27 mouse cellular contexts compared by ENCODE assay signal in the genomic region with DNA sequence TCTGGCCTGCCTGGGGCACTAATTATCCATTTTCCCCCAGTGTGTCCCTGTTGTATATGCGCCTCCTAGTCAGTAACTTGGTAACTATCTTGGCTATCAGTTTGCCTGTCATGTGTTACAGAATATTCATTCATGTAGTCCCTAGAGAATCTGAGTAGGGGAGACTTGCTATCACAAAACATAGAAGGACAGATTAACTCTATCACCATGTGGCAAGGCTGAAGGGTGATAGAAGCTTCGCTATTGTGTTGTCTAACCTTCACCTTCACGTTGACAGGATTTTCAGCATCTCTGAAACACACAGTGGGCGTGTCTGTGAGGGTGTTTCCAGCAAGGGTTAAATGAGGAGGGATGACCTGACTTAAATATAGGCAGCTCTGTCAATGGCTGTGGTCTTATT.
DNase-seq lines count a peak whose midpoint lies in the region; ATAC-seq and TF ChIP-seq lines count a peak whose summit lies in the region.
"Had no signal": no experiment of that assay in that cellular context is flagged by ENCODE, and none has a peak within 500 bp of the region (broad histone marks: within the 10 kb centered on the region; RNA-seq: fewer than 3 reads in every experiment).

No protein-coding gene starts in this region.

- no peak for DNase-seq in midbrain, postnatal 0 days (ENCODE audit: low spot score)
- DNase-seq in brain, embryonic 14.5 days (ENCODE audit: low read depth), result peak; percentile 23
- DNase-seq in midbrain, embryonic 14.5 days, result no peak
- DNase-seq in gastrocnemius, postnatal 4 days (ENCODE audit: low spot score in 2 of 2), result no peak
- DNase-seq: adrenal gland, postnatal 10 days; adrenal gland, postnatal 36 days; B cell, adult 2 months; cerebellum, adult 11 months; cerebellum, adult 2 months; cerebellum, adult 9-11 months; cerebellum, postnatal 25 days; embryo, embryonic 11 days; gastrocnemius, postnatal 10 days; gastrocnemius, postnatal 36 days; heart, adult 11 months had no signal

- peaks cover 7% of the 10 kb centered on the region; the same call in 1 of the 2 replicates for H3K4me1 ChIP-seq in hindbrain, embryonic 12.5 days
- peaks cover 3% of the 10 kb centered on the region for H3K4me1 ChIP-seq in hindbrain, embryonic 16.5 days (ENCODE audit: control insufficient read depth, insufficient read depth, low read depth, low read length)
- H3K4me1 ChIP-seq in midbrain, embryonic 12.5 days, result peaks cover 4% of the 10 kb centered on the region; the same call in 1 of the 2 replicates
- no peaks in the 10 kb centered on the region for H3K4me1 ChIP-seq in midbrain, postnatal 0 days (ENCODE audit: insufficient read depth, low read length)
- peaks cover 8% of the 10 kb centered on the region for H3K4me1 ChIP-seq in midbrain, embryonic 14.5 days (ENCODE audit: control insufficient read depth, insufficient read depth, low read length)

- no peaks in the 10 kb centered on the region for H3K9me3 ChIP-seq in hindbrain, embryonic 12.5 days (replicated peaks)
- no peaks in the 10 kb centered on the region for H3K9me3 ChIP-seq in hindbrain, embryonic 16.5 days (ENCODE audit: control insufficient read depth, low read length)
- H3K9me3 ChIP-seq in midbrain, embryonic 12.5 days, result no peaks in the 10 kb centered on the region
- no peaks in the 10 kb centered on the region for H3K9me3 ChIP-seq in midbrain, postnatal 0 days (ENCODE audit: low read length)
- no peaks in the 10 kb centered on the region for H3K9me3 ChIP-seq in midbrain, embryonic 14.5 days (ENCODE audit: control insufficient read depth, low read length)
- H3K9me3 ChIP-seq: embryonic facial prominence, embryonic 10.5 days; embryonic facial prominence, embryonic 13.5 days; forebrain, embryonic 12.5 days; forebrain, embryonic 15.5 days had no signal

- no peak overlapping the region for H3K4me3 ChIP-seq in hindbrain, embryonic 12.5 days
- H3K4me3 ChIP-seq in hindbrain, embryonic 16.5 days (ENCODE audit: low read length), result no peak overlapping the region
- H3K4me3 ChIP-seq in midbrain, embryonic 12.5 days, result no peak overlapping the region
- H3K4me3 ChIP-seq in midbrain, postnatal 0 days (ENCODE audit: low read depth, low read length), result no peak overlapping the region
- H3K4me3 ChIP-seq in midbrain, embryonic 14.5 days (replicated peaks; ENCODE audit: low read depth, low read length), result no peak overlapping the region
- H3K4me3 ChIP-seq: embryonic facial prominence, embryonic 10.5 days; embryonic facial prominence, embryonic 13.5 days; erythroblast, embryonic 14.5 days; forebrain, embryonic 12.5 days; forebrain, embryonic 15.5 days had no signal

- no peaks in the 10 kb centered on the region for H3K36me3 ChIP-seq in hindbrain, embryonic 12.5 days
- no peaks in the 10 kb centered on the region for H3K36me3 ChIP-seq in hindbrain, embryonic 16.5 days (ENCODE audit: control insufficient read depth, insufficient read depth, low read length)
- no peaks in the 10 kb centered on the region for H3K36me3 ChIP-seq in midbrain, embryonic 12.5 days
- H3K36me3 ChIP-seq in midbrain, postnatal 0 days (ENCODE audit: insufficient read depth, low read length), result no peaks in the 10 kb centered on the region
- no peaks in the 10 kb centered on the region for H3K36me3 ChIP-seq in midbrain, embryonic 14.5 days (ENCODE audit: control insufficient read depth, insufficient read depth, low read length)
- H3K36me3 ChIP-seq: embryonic facial prominence, embryonic 10.5 days; embryonic facial prominence, embryonic 13.5 days; forebrain, embryonic 12.5 days; forebrain, embryonic 15.5 days; G1E had no signal

- H3K27ac ChIP-seq in hindbrain, embryonic 12.5 days, result no peak overlapping the region; the same call in 1 of the 2 replicates
- H3K27ac ChIP-seq in hindbrain, embryonic 16.5 days (ENCODE audit: low read depth, low read length), result no peak overlapping the region
- H3K27ac ChIP-seq in midbrain, embryonic 12.5 days (replicated peaks), result no peak overlapping the region
- H3K27ac ChIP-seq in midbrain, postnatal 0 days (ENCODE audit: low read depth, low read length), result no peak overlapping the region
- 0 out of 2 replicates have a peak overlapping the region, but pooled peaks have one; percentile 32 for H3K27ac ChIP-seq in midbrain, embryonic 14.5 days (replicated peaks; ENCODE audit: low read depth, low read length)
- H3K27ac ChIP-seq: embryonic facial prominence, embryonic 10.5 days; embryonic facial prominence, embryonic 13.5 days; forebrain, embryonic 12.5 days; forebrain, embryonic 15.5 days had no signal

- H3K4me2 ChIP-seq in hindbrain, embryonic 12.5 days (replicated peaks), result no peak overlapping the region
- no peak overlapping the region for H3K4me2 ChIP-seq in hindbrain, embryonic 16.5 days (ENCODE audit: low read length)
- H3K4me2 ChIP-seq in midbrain, embryonic 12.5 days (replicated peaks), result no peak overlapping the region
- no peak overlapping the region for H3K4me2 ChIP-seq in midbrain, postnatal 0 days (ENCODE audit: low read depth, low read length, poor library complexity, severe bottlenecking)
- no peak overlapping the region for H3K4me2 ChIP-seq in midbrain, embryonic 14.5 days (ENCODE audit: low read length)
- H3K4me2 ChIP-seq: embryonic facial prominence, embryonic 13.5 days; forebrain, embryonic 12.5 days; forebrain, embryonic 15.5 days; heart, embryonic 11.5 days had no signal

- no peak overlapping the region for H3K9ac ChIP-seq in hindbrain, embryonic 12.5 days
- no peak overlapping the region for H3K9ac ChIP-seq in hindbrain, embryonic 16.5 days (ENCODE audit: low read depth, low read length)
- H3K9ac ChIP-seq in midbrain, embryonic 12.5 days (replicated peaks), result no peak overlapping the region
- no peak overlapping the region for H3K9ac ChIP-seq in midbrain, postnatal 0 days (replicated peaks; ENCODE audit: low read length, poor library complexity, severe bottlenecking)
- no peak overlapping the region for H3K9ac ChIP-seq in midbrain, embryonic 14.5 days (replicated peaks; ENCODE audit: low read length)
- H3K9ac ChIP-seq: embryonic facial prominence, embryonic 13.5 days; forebrain, embryonic 12.5 days; forebrain, embryonic 15.5 days had no signal

- WGBS in hindbrain, embryonic 12.5 days, result 73% methylated on average over 4 of the region's 4 CpGs
- 77% methylated on average over 4 of the region's 4 CpGs for WGBS in hindbrain, embryonic 16.5 days
- WGBS in midbrain, embryonic 12.5 days, result 80% methylated on average over 4 of the region's 4 CpGs
- WGBS in midbrain, postnatal 0 days, result 71% methylated on average over 4 of the region's 4 CpGs
- WGBS in midbrain, embryonic 14.5 days, result 53% methylated on average over 4 of the region's 4 CpGs

- peak; percentile 34 for ATAC-seq in hindbrain, embryonic 12.5 days (ENCODE audit: low FRiP score)
- no peak for ATAC-seq in hindbrain, embryonic 16.5 days
- 0 out of 2 replicates have a peak, but pooled peaks have one; percentile 28 for ATAC-seq in midbrain, embryonic 12.5 days (ENCODE audit: low FRiP score, low read depth)
- no peak for ATAC-seq in midbrain, postnatal 0 days (ENCODE audit: low FRiP score)
- no peak for ATAC-seq in midbrain, embryonic 14.5 days (ENCODE audit: low FRiP score, low TSS enrichment)
- ATAC-seq: forebrain, embryonic 15.5 days; Patski had no signal

- no peak for TF ChIP-seq CTCF in midbrain, postnatal 0 days (IDR thresholded peaks at IDR 0.05)
- no peak for TF ChIP-seq CTCF in brain, embryonic 14.5 days (IDR thresholded peaks at IDR 0.05; ENCODE audit: borderline replicate concordance, extremely low read depth, insufficient read depth, insufficient read length)

- no peak for TF ChIP-seq POLR2A in brain, embryonic 14.5 days (IDR thresholded peaks at IDR 0.05; ENCODE audit: borderline replicate concordance, extremely low read depth, insufficient read depth, insufficient read length, poor library complexity, severe bottlenecking)

- no peaks in the 10 kb centered on the region for H3K27me3 ChIP-seq in hindbrain, embryonic 12.5 days
- no peaks in the 10 kb centered on the region for H3K27me3 ChIP-seq in hindbrain, embryonic 16.5 days (replicated peaks; ENCODE audit: control insufficient read depth, insufficient read depth, low read length)
- H3K27me3 ChIP-seq in midbrain, embryonic 12.5 days, result no peaks in the 10 kb centered on the region
- H3K27me3 ChIP-seq in midbrain, postnatal 0 days (ENCODE audit: insufficient read depth, low read length), result no peaks in the 10 kb centered on the region
- no peaks in the 10 kb centered on the region for H3K27me3 ChIP-seq in midbrain, embryonic 14.5 days (ENCODE audit: control insufficient read depth, insufficient read depth, low read length)
- H3K27me3 ChIP-seq: CH12.LX; embryonic facial prominence, embryonic 13.5 days; forebrain, embryonic 12.5 days; forebrain, embryonic 15.5 days had no signal

Comparison
In these comparisons a context has a peak if more than half of its experiments do, and no peak if none do; other contexts are left out.
1. ATAC-seq: peak in hindbrain, embryonic 12.5 days (single experiment) and midbrain, embryonic 12.5 days (single experiment); none in hindbrain, embryonic 16.5 days (single experiment), midbrain, postnatal 0 days (single experiment) and midbrain, embryonic 14.5 days (single experiment).